Mouse (Mus musculus) pancreas, adult 10 weeks (tissue): ENCODE measurements around the gene Ugt3a1. TPM values are rescaled to one million over a fixed set of nuclear protein-coding genes. Genes with fewer than 3 reads are reported as not detected.

Experiments
- polyA plus RNA-seq: library from polyadenylated mRNA; stranded (reverse); fragments of 350-450 nt; fragmentation: Illumina TruSeq; extraction: RNeasy Lipid Tissue Mini Kit (QIAGEN cat#74804); gene quantifications from one replicate; pipeline ENCODE4 v1.2.3, GENCODE M21; 2015; ENCODE audit warnings: low read depth, low replicate concordance; ENCODE audit not compliant: insufficient read depth

Ugt3a1 gene
- not detected for polyA plus RNA-seq

GRCm38 (mm10) chr15:9276838-9277295 is at the start of gene Ugt3a1:
Ugt3a1 (plus strand) TSS chr15:9276888.

DNA sequence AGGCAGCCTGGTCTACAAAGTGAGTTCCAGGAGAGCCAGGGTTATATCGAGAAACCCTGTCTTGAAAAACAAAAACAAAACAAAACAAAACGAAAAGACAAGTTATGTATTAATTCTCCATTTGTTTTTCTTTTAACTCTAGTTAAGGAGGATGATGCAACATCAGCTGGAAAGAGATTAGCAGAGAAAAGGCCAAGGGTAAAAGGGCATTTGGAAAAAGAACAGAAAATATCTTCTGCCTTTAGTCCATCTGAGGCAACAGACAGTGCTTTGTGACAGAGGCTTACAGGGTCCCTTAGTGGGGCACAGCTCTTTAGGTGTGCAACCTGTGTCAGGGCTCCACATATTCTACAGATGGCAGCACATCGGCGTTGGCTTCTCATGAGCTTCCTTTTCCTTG is 58.7 kb downstream of the Ugt3a1 start, which contains the start of gene Ugt3a2:
TSS of gene Ugt3a2 (plus strand) at position 210 of the 400 bp plus-strand sequence.

Other genes starting within 250 kb of the Ugt3a1 start
- 2.7 TPM for gene Nadk2, start 205.6 kb upstream of the Ugt3a1 start, polyA plus RNA-seq
- gene Lmbrd2, start 136.3 kb upstream of the Ugt3a1 start, polyA plus RNA-seq: 2.3 TPM
- gene Skp2, start 121.5 kb upstream of the Ugt3a1 start, polyA plus RNA-seq: 0.37 TPM
- gene Ugt3a2, start 58.7 kb downstream of the Ugt3a1 start, polyA plus RNA-seq: not detected
- gene Capsl, start 159.1 kb downstream of the Ugt3a1 start, polyA plus RNA-seq: 2.6 TPM